Mouse (Mus musculus) lung, postnatal 25 days (tissue): ENCODE results near the gene Tmem100.
A peak's percentile ranks its signal among the peaks of the same experiment; 100 is the strongest.

Experiments
- DNase-seq: peaks from one replicate; pipeline ENCODE4 v3.0.0; 2022; ENCODE audit warnings: low spot score

Tmem100 gene

GRCm38 (mm10) chr11:90029841-90030398, at the start of gene Tmem100:
Gene Tmem100, plus strand, starts transcription at chr11:90030348.
- peak; percentile 27 for DNase-seq

- no peak for DNase-seq
Measured at GRCm38 (mm10) chr11:89982918-89983317, 47.2 kb upstream of the Tmem100 start.

DNA sequence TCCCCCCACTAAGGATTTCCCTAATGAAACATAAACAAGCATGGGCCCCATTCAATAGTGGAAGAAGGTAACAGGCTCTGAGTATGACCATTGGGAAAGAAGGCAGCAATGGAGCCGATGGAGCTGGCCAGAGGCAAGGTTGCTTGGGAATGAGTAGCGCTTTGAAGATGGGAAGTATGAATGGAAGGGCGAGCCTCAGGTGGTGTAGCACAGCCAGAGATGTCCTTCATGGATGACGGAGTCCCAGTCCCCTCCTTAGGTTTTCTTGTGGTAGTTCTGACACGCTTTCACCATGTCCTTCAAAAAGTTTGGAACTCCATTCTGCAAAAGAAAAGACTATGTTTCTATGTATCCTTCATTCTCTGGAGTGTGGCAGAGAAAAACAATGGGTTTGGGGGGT, 45.7 kb upstream of the Tmem100 start:
- DNase-seq = no peak

- DNase-seq = no peak
Measured at GRCm38 (mm10) chr11:89985200-89986187, 44.7 kb upstream of the Tmem100 start.

DNA sequence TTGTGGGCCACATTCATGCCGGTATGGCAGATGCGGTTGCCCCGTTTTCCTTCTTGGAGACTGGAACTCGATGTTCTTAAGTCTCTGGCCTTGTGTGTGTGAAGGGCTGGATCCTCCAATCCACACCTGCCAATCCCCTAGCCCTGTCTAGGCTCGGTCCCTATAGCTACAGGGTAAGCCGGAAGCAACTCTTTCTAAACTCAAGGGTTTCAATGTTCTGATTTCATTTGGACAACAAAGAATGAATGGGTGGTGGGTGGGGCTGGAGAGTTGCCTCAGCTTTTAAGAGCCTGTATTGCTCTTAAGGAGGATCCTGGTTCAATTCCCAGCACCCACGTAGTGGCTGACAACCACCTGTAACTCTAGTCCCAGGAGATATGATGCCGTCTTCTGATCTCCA, 43.6 kb upstream of the Tmem100 start:
- no peak for DNase-seq

DNA sequence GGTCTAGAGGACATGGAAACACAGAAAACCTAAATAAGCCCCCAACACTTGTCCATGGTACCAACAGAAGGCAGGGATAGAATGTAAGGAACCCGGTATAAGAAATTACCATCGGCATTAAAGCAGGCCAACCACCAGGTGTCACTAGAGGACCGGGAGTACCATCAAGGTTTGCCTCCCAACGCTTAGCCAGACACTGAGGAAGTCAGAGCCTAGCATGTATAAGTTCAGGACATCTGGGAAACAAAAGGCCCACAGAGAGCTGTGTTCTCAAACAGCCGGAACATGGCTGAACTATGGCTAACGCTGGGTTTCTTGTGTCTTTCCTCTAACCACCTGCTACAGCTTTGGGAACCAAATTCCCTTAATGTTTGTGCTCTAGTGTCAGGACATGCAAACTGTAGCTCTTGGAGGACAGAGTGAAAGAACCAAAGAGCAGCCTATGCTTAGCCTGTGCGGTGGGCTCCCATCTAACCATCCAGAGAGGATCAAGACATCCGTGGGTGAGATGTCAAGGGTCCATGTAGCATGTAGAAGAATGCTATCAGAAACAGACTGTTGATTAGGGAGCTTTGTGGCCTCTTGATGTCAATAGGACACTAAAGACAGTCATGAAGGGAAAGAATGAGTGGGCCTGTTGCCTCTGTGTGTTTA, 41.1 kb upstream of the Tmem100 start:
- peak; percentile 80 for DNase-seq

GRCm38 (mm10) chr11:89991661-89992060, 38.5 kb upstream of the Tmem100 start:
- DNase-seq = no peak

DNA sequence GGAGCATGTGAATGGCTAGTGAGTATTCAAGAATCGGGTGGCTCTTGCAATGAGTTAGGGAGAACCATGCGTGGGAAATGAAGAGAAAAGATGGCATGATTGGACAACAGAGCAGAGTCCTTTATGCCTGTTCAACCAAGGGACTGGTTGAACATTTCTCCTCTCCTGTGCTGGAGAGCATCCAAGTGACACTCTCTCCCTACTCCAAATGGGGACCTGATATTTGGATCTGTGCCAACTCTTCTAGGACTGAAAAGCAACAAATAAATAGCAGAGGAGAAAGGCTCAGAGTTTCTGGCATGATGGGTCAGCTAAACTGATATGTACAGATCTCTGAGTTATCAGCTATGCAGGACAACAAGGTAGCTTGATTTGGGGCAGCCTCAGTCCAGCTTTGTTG, 35.4 kb upstream of the Tmem100 start:
- DNase-seq = no peak

- no peak for DNase-seq
Measured at GRCm38 (mm10) chr11:89995596-89995995, 34.6 kb upstream of the Tmem100 start.

DNA sequence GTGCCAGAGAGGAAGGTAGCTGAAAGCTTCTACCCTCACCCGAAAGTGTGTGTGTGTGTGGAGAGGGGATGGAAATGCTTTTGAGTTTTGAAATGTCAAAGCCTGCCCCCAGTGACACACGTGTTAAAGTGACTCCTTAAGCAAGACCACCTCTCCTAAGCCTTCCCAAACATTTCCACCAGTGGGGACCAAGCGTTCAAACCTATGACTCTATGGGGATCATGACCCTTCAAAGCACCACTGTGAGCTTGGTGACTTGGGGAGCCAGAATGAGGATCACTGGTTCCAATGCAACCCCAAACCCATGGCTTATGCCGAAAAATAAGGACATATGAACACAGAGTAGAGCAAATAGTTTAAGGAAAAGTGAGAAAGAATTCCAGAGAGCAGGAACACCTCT, 33.7 kb upstream of the Tmem100 start:
- DNase-seq = no peak

- DNase-seq = peak; percentile 45
Measured at GRCm38 (mm10) chr11:89996856-89997255, 33.3 kb upstream of the Tmem100 start.

DNA sequence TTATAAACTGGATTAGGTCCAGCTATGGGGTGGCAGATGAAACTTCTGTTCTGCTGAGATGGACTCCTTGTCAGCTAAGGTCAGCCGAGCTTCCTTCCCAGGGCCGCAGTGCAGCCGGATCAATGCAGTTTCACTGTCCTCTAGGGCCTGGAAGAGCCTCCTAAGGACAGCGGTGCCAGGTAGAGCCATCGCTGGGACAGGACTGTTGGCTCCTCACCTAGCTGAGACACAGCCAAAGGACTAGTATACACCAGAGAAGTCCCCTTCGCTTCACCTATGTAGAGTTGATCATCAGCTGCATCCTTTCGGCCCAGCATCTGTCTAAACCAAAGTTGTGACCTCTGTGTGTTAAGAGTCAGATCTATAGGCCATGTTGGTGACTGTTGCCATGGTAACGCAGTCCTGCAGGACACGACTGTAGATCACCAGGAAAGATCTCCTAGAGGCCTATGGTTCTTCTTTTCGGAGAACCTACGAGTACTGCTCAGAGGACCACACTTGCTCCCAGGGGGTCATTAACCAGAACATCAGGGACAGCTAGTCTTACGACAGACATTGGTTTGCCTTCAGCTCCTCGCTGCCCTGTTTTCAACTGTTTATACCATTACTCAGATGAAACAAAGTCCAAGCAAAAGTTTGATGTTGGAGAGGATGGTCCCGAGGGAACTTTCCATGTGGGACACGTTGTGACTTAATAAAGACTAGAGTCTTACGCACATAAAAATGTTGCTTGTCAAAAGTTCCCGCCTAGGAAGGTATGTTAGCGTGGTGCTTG, 31.0 kb upstream of the Tmem100 start:
- no peak for DNase-seq

DNA sequence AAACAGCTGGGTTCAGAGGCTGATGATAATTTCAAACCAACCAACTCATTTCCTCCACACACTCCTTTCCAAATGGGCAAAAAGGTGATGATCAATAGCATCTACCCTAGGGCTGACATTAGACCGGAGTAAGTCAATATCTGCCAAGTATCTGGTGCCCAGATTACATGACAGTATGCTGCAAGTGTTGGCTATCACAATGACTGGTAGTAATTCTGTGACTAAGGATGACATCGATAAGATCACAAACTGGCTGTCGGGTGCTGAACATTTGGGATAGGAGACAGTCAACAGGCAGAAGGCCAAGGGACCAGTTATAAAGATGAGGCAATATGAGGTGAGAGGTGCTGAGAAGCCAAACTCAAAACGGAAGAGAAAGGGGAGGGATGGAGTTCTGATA, 29.5 kb upstream of the Tmem100 start:
- no peak for DNase-seq

GRCm38 (mm10) chr11:90001396-90002230, 28.5 kb upstream of the Tmem100 start:
- no peak for DNase-seq

- peak; percentile 88 for DNase-seq
Measured at GRCm38 (mm10) chr11:90002231-90002986, 27.7 kb upstream of the Tmem100 start, which contains the start of gene Pctp. Gene Pctp, minus strand, starts transcription at chr11:90002894.

GRCm38 (mm10) chr11:90002987-90003348, 27.2 kb upstream of the Tmem100 start:
- DNase-seq = no peak

- no peak for DNase-seq
Measured at GRCm38 (mm10) chr11:90003386-90003785, 26.8 kb upstream of the Tmem100 start.

GRCm38 (mm10) chr11:90006111-90006510, 24.0 kb upstream of the Tmem100 start:
- DNase-seq = no peak

- no peak for DNase-seq
Measured at GRCm38 (mm10) chr11:90007791-90008531, 22.2 kb upstream of the Tmem100 start.

GRCm38 (mm10) chr11:90013657-90014056, 16.5 kb upstream of the Tmem100 start:
- DNase-seq = no peak
